Mouse (Mus musculus) frontal cortex, postnatal 36 days (tissue): ENCODE measurements around the gene Gm21992.

Experiments
- DNase-seq, 2 experiments: peaks; one replicate each; pipeline ENCODE4 v3.0.0; 2022; ENCODE audit warnings: low spot score in 2 of 2

Gm21992 gene

GRCm38 (mm10) chr19:4749975-4750374 lies 61.4 kb downstream of the Gm21992 start:
- DNase-seq = no peak

GRCm38 (mm10) chr19:4748493-4748892 lies 62.9 kb downstream of the Gm21992 start:
- DNase-seq = no peak

GRCm38 (mm10) chr19:4747631-4748312 lies 63.6 kb downstream of the Gm21992 start:
- DNase-seq = no peak

- DNase-seq = no peak
Observed at GRCm38 (mm10) chr19:4746611-4747010, 64.8 kb downstream of the Gm21992 start.

GRCm38 (mm10) chr19:4745681-4746080 lies 65.7 kb downstream of the Gm21992 start:
- no peak for DNase-seq

GRCm38 (mm10) chr19:4745057-4745456 lies 66.4 kb downstream of the Gm21992 start:
- no peak for DNase-seq

- DNase-seq = no peak
Observed at GRCm38 (mm10) chr19:4744026-4744425, 67.4 kb downstream of the Gm21992 start.

GRCm38 (mm10) chr19:4743524-4743923 lies 67.9 kb downstream of the Gm21992 start:
- DNase-seq = no peak

- DNase-seq = no peak
Observed at GRCm38 (mm10) chr19:4742229-4742628, 69.2 kb downstream of the Gm21992 start.

GRCm38 (mm10) chr19:4741482-4741881 lies 69.9 kb downstream of the Gm21992 start:
- DNase-seq = no peak

GRCm38 (mm10) chr19:4739762-4740161 lies 71.7 kb downstream of the Gm21992 start:
- no peak for DNase-seq

- no peak for DNase-seq
Observed at GRCm38 (mm10) chr19:4739053-4739452, 72.4 kb downstream of the Gm21992 start.

GRCm38 (mm10) chr19:4737866-4738265 lies 73.5 kb downstream of the Gm21992 start:
- DNase-seq = no peak

- DNase-seq = no peak
Observed at GRCm38 (mm10) chr19:4733052-4733451, 78.4 kb downstream of the Gm21992 start.

- no peak for DNase-seq
Observed at GRCm38 (mm10) chr19:4729186-4729585, 82.2 kb downstream of the Gm21992 start.

GRCm38 (mm10) chr19:4720671-4721244 lies 90.7 kb downstream of the Gm21992 start:
- no peak for DNase-seq

- DNase-seq = no peak
Observed at GRCm38 (mm10) chr19:4720112-4720511, 91.3 kb downstream of the Gm21992 start.

GRCm38 (mm10) chr19:4719351-4719764 lies 92.1 kb downstream of the Gm21992 start:
- no peak for DNase-seq

- DNase-seq = no peak
Observed at GRCm38 (mm10) chr19:4718716-4719115, 92.7 kb downstream of the Gm21992 start.

- DNase-seq = no peak
Observed at GRCm38 (mm10) chr19:4717281-4717680, 94.1 kb downstream of the Gm21992 start.

- DNase-seq = no peak
Observed at GRCm38 (mm10) chr19:4716756-4717155, 94.7 kb downstream of the Gm21992 start.

GRCm38 (mm10) chr19:4713886-4714285 lies 97.5 kb downstream of the Gm21992 start:
- DNase-seq = no peak

- no peak for DNase-seq
Observed at GRCm38 (mm10) chr19:4712781-4713526, 98.5 kb downstream of the Gm21992 start.
